Mouse (Mus musculus) liver, postnatal 0 days (tissue): ENCODE results near the gene Zfp36l2. TPM values are rescaled to one million over a fixed set of nuclear protein-coding genes. Genes with fewer than 3 reads are reported as not detected.
"Not testable (repeated sequence)": the region's sequence is repeated elsewhere in the genome, so short reads cannot be mapped to it uniquely, and the experiment has no call there.

Experiments
- ATAC-seq: fragments of 200-750 bp; cut with Nextera tagmentation; 2 replicates; pipeline ENCODE4 v1.8.0; 2017; ENCODE audit warnings: mild to moderate bottlenecking, moderate library complexity
- DNase-seq: peaks from one replicate; pipeline ENCODE4 v3.0.0-alpha.2; 2016
- H3K27ac ChIP-seq: fragments of 300-500 bp; sonication (generic); 2 replicates; pipeline ENCODE4 v1.5.1; 2014; ENCODE audit warnings: antibody characterized with exemption, moderate library complexity, mild to moderate bottlenecking, low read depth
- H3K27me3 ChIP-seq: fragments of 300-500 bp; sonication (generic); 2 replicates; pipeline ENCODE4 v1.6.1; 2014; ENCODE audit warnings: low read length, control low read depth, mixed read lengths; ENCODE audit not compliant: insufficient read depth
- H3K36me3 ChIP-seq: fragments of 300-500 bp; sonication (generic); replicated peaks from 2 replicates; pipeline ENCODE4 v1.6.1; 2014; ENCODE audit warnings: mild to moderate bottlenecking, control low read depth, low read length, moderate library complexity, mixed read lengths; ENCODE audit not compliant: insufficient read depth
- H3K4me1 ChIP-seq: fragments of 300-500 bp; sonication (generic); 2 replicates; pipeline ENCODE4 v1.6.1; 2014; ENCODE audit warnings: antibody characterized with exemption, mild to moderate bottlenecking, control low read depth; ENCODE audit not compliant: insufficient read depth
- H3K4me2 ChIP-seq: fragments of 300-500 bp; sonication (generic); 2 replicates; pipeline ENCODE4 v1.6.1; 2014; ENCODE audit warnings: low read depth, mild to moderate bottlenecking, low read length, moderate library complexity, mixed read lengths
- H3K4me3 ChIP-seq: fragments of 300-500 bp; sonication (generic); 2 replicates; pipeline ENCODE4 v1.5.1; 2014; ENCODE audit warnings: low read depth, low read length
- H3K9ac ChIP-seq: fragments of 300-500 bp; sonication (generic); replicated peaks from 2 replicates; pipeline ENCODE4 v1.6.1; 2014; ENCODE audit warnings: mild to moderate bottlenecking, moderate library complexity
- H3K9me3 ChIP-seq: fragments of 300-500 bp; sonication (generic); 2 replicates; pipeline ENCODE4 v1.6.1; 2016; ENCODE audit warnings: mild to moderate bottlenecking, control low read depth, low read length, mixed read lengths
- CTCF ChIP-seq: sonication (generic); IDR thresholded peaks from 2 replicates; pipeline ENCODE4 v1.5.1; 2016; ENCODE audit warnings: antibody characterized with exemption, low read depth
- EP300 ChIP-seq: IDR thresholded peaks from 2 replicates; pipeline ENCODE4 v1.6.1; 2016; ENCODE audit warnings: antibody characterized with exemption, low read depth, mild to moderate bottlenecking
- WGBS: fragments of 180-500 bp; shearing (Covaris S2); extraction: QIAGEN DNeasy Blood & Tissue Kit; methylation state at CpG from one replicate; pipeline ENCODE4 v1.1.7; 2014; ENCODE audit not compliant: insufficient replicate concordance; 5-methylcytosine and 5-hydroxymethylcytosine counted together
- polyA plus RNA-seq: library from polyadenylated mRNA; unstranded; fragments of >200 nt; fragmentation: Nextera tagmentation; extraction: Ambion mirVana; gene quantifications from 2 replicates; pipeline ENCODE4 v1.2.1, GENCODE M21; 2015

Zfp36l2 gene
- polyA plus RNA-seq, 1 experiment from 2014 or later, result 7.6 TPM

DNA sequence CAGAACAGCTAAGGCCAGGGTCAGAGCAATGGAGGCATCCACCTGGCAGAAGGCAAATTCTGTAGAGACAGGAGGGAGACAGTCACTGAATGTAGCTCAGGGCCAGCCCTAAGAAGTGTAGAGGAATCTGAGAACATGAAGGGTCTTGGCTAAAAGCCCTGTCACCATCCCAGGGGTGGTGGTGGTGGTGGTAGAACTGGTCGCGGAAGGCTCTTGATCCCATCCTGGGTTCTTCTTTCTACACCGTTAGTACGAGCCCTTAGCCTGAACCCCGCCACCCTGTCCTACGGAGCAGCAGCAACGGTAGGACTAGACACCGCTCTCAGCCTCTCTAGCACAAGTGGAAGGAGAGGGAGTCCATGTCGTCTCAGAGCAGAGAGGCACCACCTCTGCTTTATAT is 5.7 kb upstream of the Zfp36l2 start:
- no peaks in the 10 kb centered on the region for H3K27me3 ChIP-seq
- 88% methylated on average over 9 of the region's 9 CpGs for WGBS
- H3K9me3 ChIP-seq, result no peaks in the 10 kb centered on the region
- no peak overlapping the region for H3K27ac ChIP-seq
- H3K4me2 ChIP-seq, result no peak overlapping the region
- DNase-seq (no peak), ATAC-seq (no peak)
- no peak for TF ChIP-seq CTCF
- TF ChIP-seq EP300, result no peak
- H3K4me3 ChIP-seq, result no peak overlapping the region
- peaks cover 18% of the 10 kb centered on the region for H3K4me1 ChIP-seq
- no peak overlapping the region for H3K9ac ChIP-seq
- peaks cover 10% of the 10 kb centered on the region for H3K36me3 ChIP-seq

DNA sequence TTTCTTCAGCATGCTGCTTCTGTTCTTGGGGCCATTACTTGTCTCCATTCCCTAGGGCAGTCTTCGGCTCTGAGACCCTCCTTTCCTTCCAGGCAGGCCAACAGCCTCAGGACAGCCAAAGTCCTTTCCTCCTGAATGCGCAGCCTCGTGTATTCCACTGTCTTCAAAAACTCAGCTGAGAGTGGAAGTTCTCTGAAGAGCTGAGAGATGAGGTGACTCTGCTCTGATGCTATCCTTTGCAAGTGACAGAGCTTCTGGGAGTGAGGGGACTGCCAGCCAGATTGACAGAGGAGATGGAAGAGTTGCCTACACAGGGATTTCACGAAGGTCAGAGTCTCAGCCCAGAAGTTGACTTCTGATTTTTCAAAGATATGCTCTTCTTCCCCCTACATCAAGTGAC is 4.2 kb upstream of the Zfp36l2 start:
- Histone ChIP-seq H3K27me3 (no peaks in the 10 kb centered on the region), H3K27ac (no peak overlapping the region), H3K4me1 (peaks cover 18% of the 10 kb centered on the region), H3K9me3 (no peaks in the 10 kb centered on the region), H3K4me2 (no peak overlapping the region), H3K36me3 (peaks cover 10% of the 10 kb centered on the region), H3K9ac (no peak overlapping the region), H3K4me3 (no peak overlapping the region)
- DNase-seq (no peak), ATAC-seq (no peak)
- WGBS, result 86% methylated on average over 4 of the region's 4 CpGs
- no peak for TF ChIP-seq EP300
- no peak for TF ChIP-seq CTCF

DNA sequence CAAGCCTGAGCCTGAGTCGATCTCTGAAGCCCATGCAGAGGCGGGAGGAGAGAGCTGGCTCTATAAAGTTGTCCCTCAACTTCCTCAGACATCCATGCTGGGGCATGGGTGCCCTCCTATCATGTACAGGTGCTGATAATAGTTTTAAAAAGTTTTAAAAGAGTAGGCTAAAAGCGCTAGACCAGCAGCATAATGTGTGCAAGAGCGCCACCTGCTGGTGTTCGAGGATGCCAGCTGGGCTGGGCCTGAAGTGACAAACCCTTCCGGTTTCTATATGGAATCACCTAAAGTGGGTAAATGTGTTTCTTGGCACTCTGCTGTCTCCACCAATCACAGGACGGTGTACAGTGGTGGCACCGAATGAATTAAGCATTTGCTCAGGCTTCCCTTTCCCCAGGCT is 3.1 kb upstream of the Zfp36l2 start:
- 20% methylated on average over 8 of the region's 8 CpGs for WGBS
- Histone ChIP-seq H3K4me2 (no peak overlapping the region), H3K4me3 (no peak overlapping the region), H3K27me3 (no peaks in the 10 kb centered on the region), H3K27ac (no peak overlapping the region), H3K9me3 (no peaks in the 10 kb centered on the region), H3K4me1 (peaks cover 24% of the 10 kb centered on the region), H3K36me3 (peaks cover 21% of the 10 kb centered on the region), H3K9ac (no peak overlapping the region)
- DNase-seq, result peak; percentile 91
- ATAC-seq, result no peak
- TF ChIP-seq CTCF (peak; percentile 96), EP300 (no peak)

DNA sequence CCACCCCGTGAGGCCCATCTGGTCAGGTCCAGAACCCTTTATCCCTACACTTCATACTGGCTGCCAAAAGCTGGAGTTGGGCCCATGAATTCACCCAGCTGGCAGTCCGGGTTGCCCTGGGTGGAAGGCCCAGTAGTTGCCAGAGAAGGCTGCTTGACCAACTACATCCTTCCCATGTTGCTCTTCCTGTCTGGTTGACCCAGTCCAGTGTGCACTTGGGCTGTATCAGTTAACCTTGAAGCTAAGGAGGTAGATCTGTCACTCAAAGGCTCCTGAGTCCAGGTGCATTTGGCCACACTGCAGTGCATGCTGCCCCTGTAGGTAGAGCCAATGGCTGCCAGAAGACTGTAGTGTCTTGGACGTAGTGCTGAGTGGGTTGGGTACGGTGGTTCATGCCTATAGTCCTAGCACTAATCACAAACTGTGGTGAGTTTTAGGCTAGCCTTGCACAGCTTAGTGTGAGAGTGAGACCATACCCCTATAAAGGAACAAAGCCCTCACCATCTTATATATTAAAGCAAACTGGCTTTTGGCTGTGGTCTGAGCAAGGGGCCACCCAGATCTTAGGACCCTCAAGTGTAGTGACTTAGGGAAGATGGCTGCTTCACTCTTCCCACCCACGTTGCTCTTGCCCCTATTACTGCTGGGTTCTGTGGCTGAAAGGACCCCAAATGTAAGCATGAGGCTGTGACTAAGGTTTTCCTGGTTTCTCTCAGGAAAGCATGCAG is 1.5 kb upstream of the Zfp36l2 start:
- Histone ChIP-seq H3K4me2 (peak overlapping the region; percentile 96), H3K9me3 (no peaks in the 10 kb centered on the region), H3K9ac (peak overlapping the region; percentile 86), H3K27ac (peak overlapping the region; percentile 97), H3K36me3 (peaks cover 22% of the 10 kb centered on the region), H3K4me1 (peaks cover 19% of the 10 kb centered on the region), H3K27me3 (no peaks in the 10 kb centered on the region), H3K4me3 (peak overlapping the region; percentile 68)
- ATAC-seq (no peak), DNase-seq (peak; percentile 33)
- peak; percentile 11; the same call in 1 of the 2 replicates for TF ChIP-seq CTCF
- no peak for TF ChIP-seq EP300
- 72% methylated on average over 5 of the region's 5 CpGs for WGBS

DNA sequence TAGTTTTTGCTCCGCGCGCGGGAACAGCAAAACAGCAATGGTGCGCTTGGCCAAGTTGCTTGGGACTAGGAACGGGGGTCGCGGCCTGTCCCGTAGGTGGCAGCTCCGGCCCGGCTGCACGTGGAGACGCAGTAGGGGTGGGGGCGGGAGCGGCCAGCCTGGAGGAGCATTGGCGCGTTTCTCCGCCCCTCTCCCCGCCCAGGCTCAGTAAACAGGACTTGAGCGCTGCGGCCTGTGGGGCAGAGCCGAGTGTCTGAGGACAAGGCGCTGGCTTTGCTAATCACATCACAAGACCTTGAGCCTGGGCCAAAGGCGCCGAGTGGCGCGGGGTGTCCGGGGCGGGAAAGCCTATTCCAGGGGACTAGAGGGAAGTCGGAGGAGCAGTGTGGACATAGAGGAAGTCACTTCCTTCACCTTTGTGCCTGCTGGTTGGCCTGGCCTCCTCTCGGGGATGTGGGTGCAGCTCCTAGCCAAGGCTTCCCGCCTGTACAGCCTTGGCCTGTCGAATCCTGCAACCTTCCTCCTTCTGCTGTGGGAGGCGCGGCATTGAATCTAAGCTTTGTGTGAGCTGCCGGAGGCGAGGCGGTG is 721 bp upstream of the Zfp36l2 start:
- H3K4me2 ChIP-seq, result peak overlapping the region; percentile 96
- peaks cover 19% of the 10 kb centered on the region for H3K4me1 ChIP-seq
- H3K27me3 ChIP-seq, result no peaks in the 10 kb centered on the region
- H3K36me3 ChIP-seq, result peaks cover 22% of the 10 kb centered on the region
- DNase-seq (peak; percentile 90), ATAC-seq (peak; percentile 70)
- peak overlapping the region; percentile 97 for H3K27ac ChIP-seq
- peak; percentile 49; the same call in 1 of the 2 replicates for TF ChIP-seq EP300
- TF ChIP-seq CTCF, result peak; percentile 1
- 1% methylated on average over 36 of the region's 38 CpGs for WGBS
- no peaks in the 10 kb centered on the region for H3K9me3 ChIP-seq
- peak overlapping the region; percentile 86 for H3K9ac ChIP-seq
- H3K4me3 ChIP-seq, result peak overlapping the region; percentile 68

DNA sequence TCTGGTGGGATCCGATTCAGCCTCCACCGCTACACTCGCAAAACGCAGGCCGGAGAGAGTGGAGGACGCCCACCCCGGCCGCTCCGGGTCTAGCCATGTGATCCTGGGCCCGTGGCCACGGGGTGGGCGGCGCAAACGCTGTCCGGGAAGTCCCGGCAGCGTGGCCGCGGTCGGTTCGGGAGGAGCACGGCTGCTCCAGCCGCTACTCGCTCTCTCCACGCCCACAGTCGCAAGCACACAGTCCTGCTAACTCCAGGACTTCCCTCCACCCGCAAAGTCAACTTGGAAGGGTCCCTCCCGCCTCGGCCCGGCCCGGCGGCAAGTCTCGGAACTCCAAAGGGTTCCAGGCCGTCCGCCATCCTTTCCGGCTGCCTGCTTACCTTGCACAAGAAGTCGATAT is 483 bp downstream of the Zfp36l2 start:
- Histone ChIP-seq H3K27ac (peak overlapping the region; percentile 97), H3K36me3 (peaks cover 20% of the 10 kb centered on the region), H3K4me1 (peaks cover 30% of the 10 kb centered on the region), H3K4me2 (peak overlapping the region; percentile 97), H3K4me3 (peak overlapping the region; percentile 68), H3K9ac (peak overlapping the region; percentile 86)
- H3K27me3 ChIP-seq, DNase-seq, H3K9me3 ChIP-seq: not testable (repeated sequence)
- under 1% methylated on average over 9 of the region's 37 CpGs for WGBS
- ATAC-seq, result peak; percentile 24
